Mouse (Mus musculus) lung, embryonic 15.5 days (tissue): ENCODE data around the gene Cela2a. TPM values are rescaled to one million over a fixed set of nuclear protein-coding genes. Genes with fewer than 3 reads are reported as not detected.

Experiments
- ATAC-seq: fragments of 200-750 bp; cut with Nextera tagmentation; 2 replicates; pipeline ENCODE4 v1.8.0; 2017; ENCODE audit warnings: moderate number of reproducible peaks, borderline replicate concordance; ENCODE audit not compliant: low FRiP score, low TSS enrichment; ENCODE audit errors: extremely low read depth
- H3K27ac ChIP-seq: fragments of 300-500 bp; sonication (generic); 2 replicates; pipeline ENCODE4 v1.5.1; 2015; ENCODE audit warnings: moderate library complexity, mild to moderate bottlenecking, inconsistent platforms
- H3K27me3 ChIP-seq: fragments of 300-500 bp; sonication (generic); 2 replicates; pipeline ENCODE4 v1.6.1; 2015; ENCODE audit warnings: inconsistent platforms
- H3K36me3 ChIP-seq: fragments of 300-500 bp; sonication (generic); 2 replicates; pipeline ENCODE4 v1.6.1; 2015; ENCODE audit warnings: inconsistent platforms
- H3K4me1 ChIP-seq: fragments of 300-500 bp; sonication (generic); 2 replicates; pipeline ENCODE4 v1.6.1; 2015; ENCODE audit warnings: inconsistent platforms
- H3K4me2 ChIP-seq: fragments of 300-500 bp; sonication (generic); 2 replicates; pipeline ENCODE4 v1.6.1; 2015; ENCODE audit warnings: inconsistent platforms, mild to moderate bottlenecking, moderate library complexity
- H3K4me3 ChIP-seq: fragments of 300-500 bp; sonication (generic); 2 replicates; pipeline ENCODE4 v1.5.1; 2015; ENCODE audit warnings: mild to moderate bottlenecking, inconsistent platforms
- H3K9ac ChIP-seq: fragments of 300-500 bp; sonication (generic); 2 replicates; pipeline ENCODE4 v1.6.1; 2015; ENCODE audit warnings: inconsistent platforms
- H3K9me3 ChIP-seq: fragments of 300-500 bp; sonication (generic); 2 replicates; pipeline ENCODE4 v1.6.1; 2016; ENCODE audit warnings: inconsistent platforms
- WGBS: fragments of 180-500 bp; shearing (Covaris S2); methylation state at CpG from one replicate; pipeline ENCODE4 v1.1.7; 2015; 5-methylcytosine and 5-hydroxymethylcytosine counted together
- polyA plus RNA-seq: library from polyadenylated mRNA; unstranded; fragments of >200 nt; fragmentation: Nextera tagmentation; extraction: Ambion mirVana; gene quantifications from 2 replicates; pipeline ENCODE4 v1.2.1, GENCODE M21; 2015

Cela2a gene
- polyA plus RNA-seq, 1 experiment from 2014 or later, result not detected

DNA sequence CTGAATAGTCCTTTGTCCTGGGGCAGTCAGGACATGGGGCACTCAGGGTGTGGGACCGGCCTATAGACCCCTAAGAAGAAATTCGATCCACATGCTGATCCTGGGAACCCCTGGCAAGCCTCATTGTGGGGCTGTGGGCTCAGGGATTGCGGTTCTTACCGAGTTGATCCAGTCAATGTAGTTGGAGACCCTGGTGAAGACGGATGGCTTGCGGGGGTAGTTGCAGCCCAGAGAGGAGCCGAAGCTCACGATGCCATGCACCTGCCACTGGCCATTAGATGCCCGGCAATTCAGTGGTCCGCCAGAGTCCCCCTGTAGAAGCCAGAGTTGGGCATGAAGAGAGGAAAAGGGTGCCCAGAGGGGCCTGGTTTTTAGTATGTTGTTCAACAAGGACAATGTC lies 8.3 kb downstream of the Cela2a start:
- Histone ChIP-seq H3K27ac (no peak overlapping the region), H3K9ac (no peak overlapping the region), H3K4me3 (no peak overlapping the region), H3K9me3 (no peaks in the 10 kb centered on the region), H3K36me3 (peaks cover 12% of the 10 kb centered on the region; the same call in 1 of the 2 replicates), H3K27me3 (no peaks in the 10 kb centered on the region), H3K4me1 (no peaks in the 10 kb centered on the region), H3K4me2 (no peak overlapping the region)
- 76% methylated on average over 10 of the region's 10 CpGs for WGBS
- no peak for ATAC-seq

DNA sequence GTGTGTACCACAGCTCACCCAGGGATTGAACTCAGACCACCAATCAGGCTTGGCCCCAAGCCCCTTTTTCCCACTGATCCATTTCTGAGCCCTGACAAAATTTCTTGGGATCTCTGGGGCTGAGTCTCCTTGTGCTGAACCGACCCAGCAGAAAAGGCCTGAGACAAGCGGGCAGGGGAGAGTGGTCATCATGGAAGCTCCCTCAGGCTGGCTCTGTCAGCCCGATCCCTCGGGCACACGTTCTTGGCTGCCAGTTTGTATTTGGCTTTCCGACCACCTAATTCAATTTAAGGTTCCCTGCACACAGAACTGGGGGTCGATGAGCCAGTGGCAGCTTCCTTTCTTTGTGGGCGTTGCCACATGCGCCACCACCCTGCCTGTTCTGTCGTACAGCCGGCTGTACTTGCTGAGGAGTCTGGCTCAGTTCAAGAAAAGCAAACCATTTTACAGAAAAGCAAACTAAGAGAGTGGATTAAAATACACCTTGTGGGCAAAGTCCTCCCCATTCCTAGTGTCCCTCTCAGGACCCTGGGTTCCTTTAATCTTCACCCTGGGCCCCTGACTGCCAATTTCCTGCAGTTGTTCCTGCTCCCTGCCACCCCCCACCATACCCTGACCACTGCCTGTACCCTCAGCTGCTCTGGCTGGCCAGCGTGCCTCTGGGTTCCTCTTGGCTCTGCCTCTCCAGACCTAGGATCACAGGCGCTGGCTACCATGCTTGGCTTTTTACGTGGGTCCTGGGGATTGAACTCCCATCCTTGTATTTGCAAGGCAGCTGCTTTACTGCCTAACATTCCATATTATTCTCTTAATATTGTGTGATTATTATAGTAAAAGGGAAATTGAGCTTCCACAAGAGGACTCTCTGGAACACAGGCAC lies 8.9 kb downstream of the Cela2a start:
- no peak overlapping the region for H3K9ac ChIP-seq

DNA sequence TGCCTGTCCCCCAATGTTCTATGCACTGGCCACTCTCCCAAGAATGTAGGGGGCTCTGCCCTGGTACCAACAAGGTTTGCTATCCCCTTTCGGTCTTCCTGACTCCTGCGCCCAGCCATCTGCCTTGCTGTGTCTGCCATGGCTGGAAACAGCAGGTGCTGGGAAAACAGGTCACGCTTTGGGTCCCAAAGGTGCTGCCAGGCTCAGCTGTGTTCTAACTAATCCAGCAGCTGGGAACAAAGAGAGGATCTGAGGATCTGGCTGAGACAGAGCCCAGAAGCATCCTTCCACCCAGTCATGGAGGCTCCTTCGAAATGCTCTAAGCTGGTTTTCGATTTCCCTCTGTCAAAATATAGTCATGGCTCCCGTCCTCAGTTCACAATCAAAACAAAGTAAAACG lies 9.7 kb downstream of the Cela2a start:
- 88% methylated on average over 7 of the region's 7 CpGs for WGBS

More for the DNA sequence above, 8.9 kb downstream of the Cela2a start:
- Histone ChIP-seq H3K4me3 (no peak overlapping the region), H3K4me2 (no peak overlapping the region), H3K27me3 (no peaks in the 10 kb centered on the region), H3K27ac (no peak overlapping the region), H3K36me3 (peaks cover 18% of the 10 kb centered on the region; the same call in 1 of the 2 replicates), H3K9me3 (no peaks in the 10 kb centered on the region), H3K4me1 (no peaks in the 10 kb centered on the region)
- no peak for ATAC-seq
- WGBS, result 68% methylated on average over 14 of the region's 14 CpGs

DNA sequence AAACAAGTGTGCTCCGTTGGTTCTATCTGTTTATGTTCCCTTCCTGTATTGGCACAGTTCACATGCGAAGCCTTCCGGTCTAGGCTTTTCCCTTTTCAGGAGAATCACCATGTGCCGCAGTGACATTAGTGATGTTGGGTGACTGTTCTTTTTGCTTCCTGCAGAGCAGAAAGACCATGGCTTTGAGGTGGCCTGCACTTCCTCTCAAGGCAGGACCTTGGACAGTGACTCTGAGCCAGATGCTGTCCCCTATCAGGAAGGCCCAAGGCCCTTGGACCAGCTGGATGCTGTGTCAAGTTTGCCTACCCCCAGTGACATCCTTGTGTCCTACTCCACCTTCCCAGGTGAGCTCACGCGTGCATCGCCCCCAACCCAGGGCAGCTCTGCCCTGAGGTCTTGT lies 14.6 kb downstream of the Cela2a start:
- H3K9me3 ChIP-seq, result no peaks in the 10 kb centered on the region
- H3K4me2 ChIP-seq, result no peak overlapping the region
- 93% methylated on average over 7 of the region's 7 CpGs for WGBS
- no peak overlapping the region for H3K27ac ChIP-seq
- H3K4me1 ChIP-seq, result no peaks in the 10 kb centered on the region
- peaks cover 71% of the 10 kb centered on the region for H3K36me3 ChIP-seq
- no peak overlapping the region for H3K9ac ChIP-seq
- H3K4me3 ChIP-seq, result no peak overlapping the region
- no peak for ATAC-seq
- no peaks in the 10 kb centered on the region for H3K27me3 ChIP-seq

More for the DNA sequence above, 9.7 kb downstream of the Cela2a start:
- no peak overlapping the region for H3K4me3 ChIP-seq
- no peak overlapping the region for H3K27ac ChIP-seq
- H3K4me2 ChIP-seq, result no peak overlapping the region
- ATAC-seq, result no peak
- H3K4me1 ChIP-seq, result no peaks in the 10 kb centered on the region
- H3K36me3 ChIP-seq, result peaks cover 26% of the 10 kb centered on the region
- no peaks in the 10 kb centered on the region for H3K27me3 ChIP-seq
- H3K9me3 ChIP-seq, result no peaks in the 10 kb centered on the region
- H3K9ac ChIP-seq, result no peak overlapping the region

GRCm38 (mm10) chr4:141810975-141811374 lies 15.0 kb downstream of the Cela2a start:
- Histone ChIP-seq H3K27ac (no peak overlapping the region), H3K36me3 (peaks cover 75% of the 10 kb centered on the region), H3K9me3 (no peaks in the 10 kb centered on the region), H3K4me3 (no peak overlapping the region), H3K4me2 (no peak overlapping the region), H3K4me1 (no peaks in the 10 kb centered on the region), H3K27me3 (no peaks in the 10 kb centered on the region), H3K9ac (no peak overlapping the region)
- 94% methylated on average over 2 of the region's 2 CpGs for WGBS
- no peak for ATAC-seq

DNA sequence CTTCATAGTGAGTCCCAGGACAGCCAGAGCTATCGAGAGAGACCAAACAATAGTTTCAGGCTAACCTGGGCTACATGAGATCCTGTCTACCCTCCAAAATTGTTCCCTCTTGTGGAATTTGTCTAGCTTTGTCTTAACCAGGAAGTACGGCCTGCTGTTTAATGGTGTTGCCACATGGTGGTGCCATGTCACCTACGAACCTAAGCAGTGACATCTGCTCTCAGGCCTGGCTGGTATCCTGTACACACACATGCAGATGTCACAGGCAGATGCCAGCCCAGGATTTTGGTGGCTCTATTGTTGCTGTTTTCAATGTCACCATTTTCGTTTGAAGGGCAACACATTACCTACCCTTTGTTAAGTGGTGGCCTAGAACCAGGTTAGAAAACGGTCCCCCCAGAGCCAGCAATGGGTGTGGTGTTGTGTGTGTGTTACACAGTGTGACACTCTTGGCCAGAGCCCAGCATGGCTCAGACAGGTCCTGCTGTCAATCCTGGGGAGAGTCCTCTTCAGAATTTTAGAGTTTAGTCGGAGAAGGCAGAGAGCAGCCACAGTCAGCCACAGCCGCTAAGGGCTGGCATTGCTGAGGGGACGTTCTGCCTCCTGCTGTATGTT lies 16.0 kb downstream of the Cela2a start:
- no peaks in the 10 kb centered on the region for H3K27me3 ChIP-seq
- no peaks in the 10 kb centered on the region for H3K9me3 ChIP-seq
- no peak overlapping the region for H3K27ac ChIP-seq
- H3K4me2 ChIP-seq, result no peak overlapping the region
- H3K9ac ChIP-seq, result no peak overlapping the region
- H3K4me3 ChIP-seq, result no peak overlapping the region
- peaks cover 85% of the 10 kb centered on the region for H3K36me3 ChIP-seq
- ATAC-seq, result no peak
- WGBS, result 75% methylated on average over 8 of the region's 8 CpGs
- no peaks in the 10 kb centered on the region for H3K4me1 ChIP-seq

GRCm38 (mm10) chr4:141805886-141806285 lies 20.1 kb downstream of the Cela2a start:
- no peaks in the 10 kb centered on the region for H3K27me3 ChIP-seq
- H3K9me3 ChIP-seq, result no peaks in the 10 kb centered on the region
- H3K36me3 ChIP-seq, result peaks cover 66% of the 10 kb centered on the region
- whole genome bisulfite sequencing, result 94% methylated on average over 8 of the region's 8 CpGs
- H3K27ac ChIP-seq, result no peak overlapping the region
- no peak overlapping the region for H3K9ac ChIP-seq
- no peak for ATAC-seq
- no peaks in the 10 kb centered on the region for H3K4me1 ChIP-seq
- no peak overlapping the region for H3K4me3 ChIP-seq
- no peak overlapping the region for H3K4me2 ChIP-seq

GRCm38 (mm10) chr4:141804105-141804504 lies 21.9 kb downstream of the Cela2a start:
- H3K9me3 ChIP-seq, result no peaks in the 10 kb centered on the region
- H3K4me2 ChIP-seq, result no peak overlapping the region
- WGBS, result 70% methylated on average over 4 of the region's 4 CpGs
- ATAC-seq, result no peak
- no peaks in the 10 kb centered on the region for H3K27me3 ChIP-seq
- no peak overlapping the region for H3K27ac ChIP-seq
- H3K4me3 ChIP-seq, result no peak overlapping the region
- no peaks in the 10 kb centered on the region for H3K4me1 ChIP-seq
- H3K9ac ChIP-seq, result no peak overlapping the region
- peaks cover 51% of the 10 kb centered on the region for H3K36me3 ChIP-seq

- ATAC-seq, result no peak
- no peaks in the 10 kb centered on the region; the same call in 1 of the 2 replicates for H3K36me3 ChIP-seq
- no peak overlapping the region for H3K4me3 ChIP-seq
- 88% methylated on average over 5 of the region's 5 CpGs for WGBS
- H3K9me3 ChIP-seq, result no peaks in the 10 kb centered on the region
- H3K9ac ChIP-seq, result no peak overlapping the region
- no peak overlapping the region for H3K4me2 ChIP-seq
- H3K4me1 ChIP-seq, result peaks cover 19% of the 10 kb centered on the region
- no peak overlapping the region for H3K27ac ChIP-seq
- H3K27me3 ChIP-seq, result no peaks in the 10 kb centered on the region
Observed at GRCm38 (mm10) chr4:141797545-141797944, 28.4 kb downstream of the Cela2a start.

GRCm38 (mm10) chr4:141796954-141797353 lies 29.0 kb downstream of the Cela2a start:
- Histone ChIP-seq H3K4me1 (peaks cover 20% of the 10 kb centered on the region), H3K27ac (no peak overlapping the region), H3K36me3 (no peaks in the 10 kb centered on the region; the same call in 1 of the 2 replicates), H3K4me3 (no peak overlapping the region), H3K4me2 (no peak overlapping the region), H3K9ac (no peak overlapping the region), H3K27me3 (no peaks in the 10 kb centered on the region), H3K9me3 (no peaks in the 10 kb centered on the region)
- no peak for ATAC-seq
- 75% methylated on average over 4 of the region's 4 CpGs for WGBS

GRCm38 (mm10) chr4:141796356-141796755 lies 29.6 kb downstream of the Cela2a start:
- ATAC-seq, result no peak
- H3K27ac ChIP-seq, result no peak overlapping the region
- no peak overlapping the region for H3K4me2 ChIP-seq
- peaks cover 20% of the 10 kb centered on the region for H3K4me1 ChIP-seq
- 74% methylated on average over 7 of the region's 7 CpGs for WGBS
- no peaks in the 10 kb centered on the region for H3K27me3 ChIP-seq
- no peaks in the 10 kb centered on the region for H3K9me3 ChIP-seq
- H3K4me3 ChIP-seq, result no peak overlapping the region
- H3K9ac ChIP-seq, result no peak overlapping the region
- H3K36me3 ChIP-seq, result no peaks in the 10 kb centered on the region; the same call in 1 of the 2 replicates

DNA sequence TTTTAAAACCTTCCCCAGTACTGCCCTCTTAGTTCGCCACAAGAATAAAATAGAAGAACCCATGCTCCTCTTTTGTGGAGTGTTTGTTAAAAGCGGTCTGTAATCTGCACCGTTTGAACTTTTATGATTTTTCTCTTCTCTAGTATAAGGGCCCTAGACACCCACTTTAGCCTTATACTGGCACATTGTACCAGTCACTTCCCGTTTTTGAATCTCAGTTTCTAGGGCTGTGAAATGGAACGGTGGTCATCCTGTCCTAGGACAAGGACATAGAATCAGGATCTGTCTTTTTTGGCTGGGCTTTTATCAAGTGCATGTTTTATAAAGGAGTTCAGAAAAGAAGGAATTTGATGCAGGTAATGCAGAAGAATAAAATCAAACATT lies 31.8 kb downstream of the Cela2a start:
- Histone ChIP-seq H3K27me3 (no peaks in the 10 kb centered on the region), H3K9me3 (no peaks in the 10 kb centered on the region), H3K4me1 (peaks cover 31% of the 10 kb centered on the region), H3K36me3 (no peaks in the 10 kb centered on the region; the same call in 1 of the 2 replicates), H3K9ac (peak overlapping the region; percentile 66), H3K4me3 (peak overlapping the region; percentile 67), H3K4me2 (peak overlapping the region; percentile 61), H3K27ac (peak overlapping the region; percentile 95)
- 4% methylated on average over 5 of the region's 5 CpGs for WGBS
- ATAC-seq, result no peak
